Mouse (Mus musculus): ENCODE results near the gene Otud7b.
A peak's percentile ranks its signal among the peaks of the same experiment; 100 is the strongest.
"Not testable (repeated sequence)": the region's sequence is repeated elsewhere in the genome, so short reads cannot be mapped to it uniquely, and the experiment has no call there.

The Otud7b gene

DNA sequence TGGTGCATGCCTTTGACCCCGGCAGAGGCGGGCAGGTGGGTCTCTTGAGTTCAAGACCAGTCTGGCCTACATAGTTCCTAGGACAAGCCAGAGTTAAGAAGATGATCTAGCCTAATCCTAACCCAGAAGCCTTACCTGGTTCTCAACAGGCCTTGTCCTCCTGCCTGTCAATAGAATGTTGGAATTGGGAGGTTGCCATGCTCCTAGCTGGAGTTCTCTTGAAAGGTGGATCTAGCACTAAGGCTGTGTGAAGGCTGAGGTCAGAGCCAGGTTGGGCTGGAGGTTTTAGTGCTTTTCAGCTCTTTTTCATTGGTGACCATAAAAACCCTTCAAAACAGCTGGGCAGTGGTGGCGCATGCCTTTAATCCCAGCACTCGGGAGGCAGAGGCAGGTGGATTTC, 74.1 kb downstream of the Otud7b start:
- no peak for DNase-seq (ENCODE audit: extremely low spot score, low spot score)

DNA sequence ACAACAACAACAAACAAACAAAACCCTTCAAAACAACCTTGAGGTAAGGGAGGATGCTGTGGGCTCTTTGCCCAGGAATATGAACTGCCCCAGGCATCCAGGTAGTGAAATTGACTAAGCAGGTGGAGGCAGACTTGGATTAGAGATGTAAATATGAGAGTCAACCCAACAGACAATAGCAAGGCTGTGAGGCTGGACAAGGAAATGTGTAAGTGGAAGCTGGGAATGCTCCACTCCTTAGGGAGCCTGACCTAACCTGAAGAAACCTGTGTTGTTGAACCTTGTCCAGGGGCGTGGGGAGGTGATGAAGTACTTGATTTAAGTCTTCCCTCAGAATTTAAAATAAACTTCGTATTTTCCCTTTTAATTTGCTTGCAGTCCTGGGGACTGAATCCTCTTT, 74.6 kb downstream of the Otud7b start:
- DNase-seq (ENCODE audit: extremely low spot score, low spot score) = no peak

DNA sequence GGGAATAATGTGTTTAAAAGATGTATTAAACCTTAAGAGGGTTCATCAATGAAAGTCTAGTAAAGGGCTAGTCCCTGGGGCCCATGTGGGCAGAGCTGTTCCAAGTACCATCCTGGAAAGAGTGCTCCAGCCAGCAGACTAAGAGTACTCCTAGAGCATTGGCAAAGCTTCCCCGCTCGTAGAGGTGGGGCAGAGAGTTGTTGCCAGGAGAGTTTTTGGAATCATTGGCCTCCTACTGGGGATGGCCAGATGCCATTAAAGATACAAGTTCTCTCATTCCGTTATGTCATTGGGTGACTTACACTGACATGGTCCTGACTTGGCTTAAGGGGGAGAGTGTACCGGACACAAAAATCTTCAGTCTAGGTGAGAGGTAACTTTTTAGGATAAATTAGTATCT, 75.2 kb downstream of the Otud7b start:
- DNase-seq (ENCODE audit: extremely low spot score, low spot score) = no peak

DNA sequence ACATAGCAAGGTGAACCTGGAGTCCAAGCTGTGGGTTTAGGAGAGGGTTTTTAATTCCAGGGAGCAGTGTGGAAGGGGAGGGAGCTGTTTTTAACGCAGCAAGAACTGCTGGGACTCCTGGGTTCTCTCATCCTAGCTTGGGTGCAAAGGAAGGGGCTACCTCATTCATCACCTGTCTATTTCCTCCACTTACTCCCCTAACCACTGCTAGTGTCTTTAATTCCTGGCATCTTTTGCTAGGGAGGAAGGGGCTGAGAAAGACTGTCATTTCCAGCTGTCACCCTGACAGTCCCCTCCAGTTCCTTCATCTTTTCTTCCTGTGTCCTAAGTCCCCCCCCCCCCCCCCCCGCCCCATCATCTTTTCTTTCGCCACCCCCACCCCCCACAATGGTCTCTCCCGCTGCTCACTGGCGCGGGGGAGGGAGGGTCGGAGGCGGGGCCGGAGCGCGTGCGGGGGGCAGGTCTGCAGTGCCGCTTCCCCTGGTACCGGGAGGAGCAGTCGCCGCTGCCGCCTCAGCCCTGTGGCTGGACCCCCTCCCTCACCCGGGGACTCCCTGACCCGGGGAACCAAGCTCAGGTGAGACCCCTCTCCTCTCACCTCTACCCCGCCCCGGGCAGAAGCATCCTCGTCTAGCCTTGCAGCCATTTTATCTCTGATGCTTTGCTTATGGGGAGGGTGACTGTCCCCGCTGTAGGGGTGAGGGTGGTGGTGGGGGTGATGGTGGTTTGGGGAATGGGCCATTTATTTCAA, 76.6 kb downstream of the Otud7b start, which contains the start of gene Sv2a:
Gene Sv2a, plus strand, starts transcription at position 425 of the 751 bp plus-strand sequence.
- peak; percentile 54 for DNase-seq (ENCODE audit: extremely low spot score, low spot score)

DNA sequence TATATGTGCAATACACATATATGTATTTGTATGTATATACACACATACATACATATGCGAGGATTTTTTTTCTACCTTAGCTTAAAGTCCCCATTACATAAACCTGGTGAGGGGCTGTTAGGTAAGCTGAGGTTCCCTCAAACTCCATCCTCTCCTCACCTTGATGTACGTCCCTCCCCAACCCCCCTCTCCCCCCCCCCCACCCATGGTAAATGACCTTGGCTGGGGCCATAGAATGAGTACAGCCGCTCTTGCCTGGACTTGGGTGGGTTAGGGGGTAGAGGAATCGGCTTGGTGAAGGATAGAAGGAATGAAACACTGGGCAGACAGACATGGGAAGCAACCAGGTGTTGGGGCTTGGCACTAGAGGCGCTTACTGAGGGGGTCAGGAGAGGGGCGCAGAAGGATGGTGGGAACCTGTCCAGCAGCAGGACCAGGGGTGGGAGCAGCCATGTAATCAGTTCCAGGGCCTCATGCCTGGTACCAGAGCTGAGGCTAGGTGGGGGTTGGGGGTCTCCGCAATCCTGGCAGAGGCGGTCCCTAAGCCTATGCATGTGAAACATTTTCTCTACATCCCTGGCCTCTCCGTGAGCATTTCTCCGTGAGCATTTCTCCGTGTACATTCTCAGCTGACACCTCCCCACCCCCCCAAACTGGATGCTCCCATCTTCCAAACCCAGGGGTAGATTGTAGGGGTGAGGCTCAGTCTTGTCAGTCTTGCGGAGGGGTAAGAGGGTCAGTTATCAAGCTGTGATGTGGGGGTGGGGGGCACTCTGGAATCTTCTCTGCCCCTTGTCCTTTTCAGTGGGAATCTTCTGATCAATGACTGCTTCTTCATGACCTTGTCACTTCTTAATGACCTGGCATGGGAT, 77.4 kb downstream of the Otud7b start:
- no peak for DNase-seq (ENCODE audit: extremely low spot score, low spot score)

DNA sequence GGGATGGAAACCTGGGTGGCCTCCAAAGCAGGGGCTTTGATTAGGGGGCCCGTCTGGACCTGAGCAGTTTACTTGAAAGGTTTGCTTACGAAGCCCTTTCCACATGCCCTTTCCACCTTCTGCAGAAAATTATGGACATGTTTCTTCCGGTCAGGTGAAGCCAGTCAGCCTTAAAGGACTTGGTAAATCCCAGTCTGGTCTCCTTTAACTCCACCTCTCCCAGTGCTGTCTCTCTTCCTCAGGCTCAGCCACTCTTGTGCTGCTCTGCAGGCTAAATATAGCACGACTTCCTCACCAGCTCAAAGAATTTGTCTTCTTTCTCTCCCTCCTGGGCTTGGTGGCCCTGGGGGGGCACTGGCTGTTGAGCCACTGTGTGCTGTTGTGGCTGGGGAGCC, 78.1 kb downstream of the Otud7b start:
- DNase-seq (ENCODE audit: extremely low spot score, low spot score) = no peak

DNA sequence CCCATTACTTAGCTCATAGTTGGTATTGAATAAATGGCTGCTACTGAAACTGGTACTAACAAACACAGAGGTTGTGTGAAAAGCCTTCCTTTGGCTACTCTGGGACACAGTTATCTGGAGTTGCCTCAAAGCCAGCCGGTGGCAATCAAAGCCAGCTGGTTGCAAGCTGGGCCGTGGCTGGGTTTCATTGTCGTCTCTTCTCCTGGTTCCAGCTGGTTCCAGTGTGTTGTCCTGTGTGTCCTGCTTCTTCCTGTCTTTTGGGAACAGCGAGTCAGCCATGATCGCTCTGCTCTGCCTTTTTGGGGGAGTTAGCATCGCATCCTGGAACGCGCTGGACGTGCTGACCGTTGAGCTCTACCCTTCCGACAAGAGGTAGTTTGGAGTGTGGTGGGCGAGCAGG, 88.7 kb downstream of the Otud7b start:
- DNase-seq (ENCODE audit: extremely low spot score, low spot score) = no peak

DNA sequence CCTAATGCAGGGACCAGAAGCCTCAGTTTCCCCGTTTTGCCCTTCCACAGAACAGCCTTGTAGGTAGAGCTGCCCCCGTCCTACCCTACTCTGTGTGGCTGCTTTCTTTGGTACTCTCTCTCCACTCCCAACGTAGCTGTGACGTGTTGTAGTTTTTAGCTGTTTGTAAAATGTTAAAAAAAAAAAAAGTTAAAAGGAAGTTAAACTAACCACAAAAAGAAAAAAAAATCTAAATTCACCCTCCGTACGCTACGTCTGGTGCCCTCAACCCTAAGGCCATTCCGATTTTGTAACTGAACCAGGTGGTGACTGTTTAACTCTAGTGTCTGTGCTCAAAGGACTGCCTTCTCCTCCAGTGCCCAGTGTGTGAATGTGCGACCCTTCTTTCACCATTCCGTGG, 90.6 kb downstream of the Otud7b start:
- DNase-seq (ENCODE audit: extremely low spot score, low spot score) = no peak

DNA sequence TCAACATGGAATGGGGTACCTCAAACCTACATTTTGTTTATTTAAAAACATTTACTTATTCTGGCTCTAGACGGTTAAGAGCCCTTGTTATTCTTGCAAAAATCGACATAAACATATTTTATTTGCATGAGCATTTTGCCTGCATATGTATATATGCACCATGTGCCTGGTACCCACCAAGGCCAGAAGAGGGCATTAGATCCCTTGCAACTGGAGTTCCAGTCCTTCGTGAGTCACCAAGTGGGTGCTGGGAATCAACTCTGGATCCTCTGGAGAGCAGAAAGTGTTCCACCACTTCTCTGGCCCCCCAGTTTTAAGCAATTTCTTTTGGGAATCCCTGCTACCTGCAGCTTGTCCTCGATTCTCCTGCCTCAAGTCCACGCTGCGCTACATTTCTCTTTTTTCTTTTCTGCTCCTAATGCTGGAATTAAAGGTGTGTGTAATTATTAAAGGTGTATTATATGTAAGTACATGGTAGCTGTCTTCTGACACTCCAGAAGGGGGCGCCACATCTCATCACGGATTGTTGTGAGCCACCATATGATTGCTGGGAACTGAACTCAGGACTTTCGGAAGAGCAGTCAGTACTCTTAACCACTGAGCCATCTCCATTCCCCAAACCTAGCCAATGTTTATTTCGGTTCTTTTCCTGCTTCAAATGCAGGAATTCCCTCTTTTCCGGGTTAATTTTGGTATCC, 91.4 kb downstream of the Otud7b start:
- no peak for DNase-seq (ENCODE audit: extremely low spot score, low spot score)

DNA sequence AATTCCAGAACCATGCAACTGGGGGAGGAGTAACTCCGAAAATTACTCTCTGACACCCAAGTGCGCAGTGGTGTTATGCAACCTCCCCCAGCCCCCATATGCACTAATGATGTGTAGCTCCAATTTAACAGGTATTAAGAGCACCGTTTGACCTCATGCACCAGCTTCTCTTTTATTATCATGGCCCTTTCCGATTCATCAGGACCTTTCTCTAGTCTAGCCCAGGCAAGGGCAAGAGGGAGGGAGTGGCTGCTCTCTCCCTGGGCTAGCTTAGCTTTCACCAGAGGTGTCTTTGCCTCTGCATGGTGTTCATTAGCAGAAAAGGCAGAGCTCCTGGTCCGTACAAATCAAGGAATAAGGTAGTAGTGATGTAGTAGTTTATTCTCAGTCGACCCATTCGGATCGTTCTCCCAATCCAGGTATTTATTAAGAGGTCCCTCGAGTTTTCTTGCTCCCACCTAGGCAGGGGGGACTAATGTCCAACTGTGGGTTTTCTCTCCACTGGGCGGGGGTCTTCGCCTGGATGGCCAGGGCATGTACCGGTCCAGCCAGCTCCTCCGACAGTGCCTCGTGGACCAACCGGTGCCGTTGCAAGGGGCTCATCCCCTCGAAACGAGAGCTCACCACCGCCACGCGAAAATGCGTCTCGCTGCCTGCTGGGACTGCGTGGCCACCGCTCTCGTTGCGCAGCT, 92.3 kb downstream of the Otud7b start:
- no peak for DNase-seq (ENCODE audit: extremely low spot score, low spot score)

DNA sequence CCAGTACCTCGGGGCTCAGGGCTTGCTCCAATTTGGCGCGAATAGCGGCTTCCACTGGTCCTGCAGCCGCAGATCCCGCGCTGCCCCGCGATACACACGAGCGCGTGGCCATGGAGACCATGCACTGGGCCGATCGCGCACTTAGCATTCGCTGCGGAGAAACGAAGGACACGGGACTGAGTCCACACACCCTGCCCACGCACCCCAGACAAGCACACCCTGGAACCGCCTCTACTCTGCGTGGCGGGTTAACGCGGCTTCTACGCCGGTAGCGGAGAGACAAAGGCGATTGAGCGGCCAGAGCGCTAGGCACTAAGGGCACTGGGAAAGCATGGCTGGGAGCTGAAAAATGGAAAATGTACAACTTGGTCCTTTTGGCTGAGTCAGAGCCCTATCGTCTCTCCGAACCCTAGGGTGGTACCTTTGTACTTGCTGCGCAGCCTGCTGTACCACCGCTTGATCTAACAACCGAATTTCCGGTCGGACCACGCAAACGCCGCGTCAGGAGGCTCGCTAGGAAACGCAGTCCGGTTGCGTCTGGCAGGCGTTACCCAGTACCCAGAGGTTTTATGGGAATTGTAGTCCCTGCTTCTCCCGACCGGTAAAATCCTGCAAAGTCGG, 92.9 kb downstream of the Otud7b start:
- DNase-seq (ENCODE audit: extremely low spot score, low spot score) = peak; percentile 84

DNA sequence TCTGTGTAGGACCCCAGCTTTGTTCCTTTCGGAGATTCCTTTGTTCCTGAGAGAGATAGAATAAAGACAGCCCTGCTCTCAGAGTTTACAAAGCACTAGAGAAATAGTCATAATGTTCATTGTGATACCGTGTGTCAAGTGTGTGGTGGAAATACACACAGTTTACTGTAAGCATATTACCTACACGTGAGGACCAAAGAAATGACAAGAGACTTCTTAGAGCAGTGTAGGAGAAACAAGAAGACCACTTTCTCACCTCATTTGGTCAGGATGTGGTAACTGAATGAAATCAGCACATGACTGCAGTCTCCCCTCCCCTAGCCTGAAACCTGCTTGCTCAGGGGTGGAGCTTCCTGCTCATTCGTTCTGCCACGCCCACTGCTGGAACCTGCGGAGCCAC, 93.9 kb downstream of the Otud7b start:
- no peak for DNase-seq (ENCODE audit: extremely low spot score, low spot score)

DNA sequence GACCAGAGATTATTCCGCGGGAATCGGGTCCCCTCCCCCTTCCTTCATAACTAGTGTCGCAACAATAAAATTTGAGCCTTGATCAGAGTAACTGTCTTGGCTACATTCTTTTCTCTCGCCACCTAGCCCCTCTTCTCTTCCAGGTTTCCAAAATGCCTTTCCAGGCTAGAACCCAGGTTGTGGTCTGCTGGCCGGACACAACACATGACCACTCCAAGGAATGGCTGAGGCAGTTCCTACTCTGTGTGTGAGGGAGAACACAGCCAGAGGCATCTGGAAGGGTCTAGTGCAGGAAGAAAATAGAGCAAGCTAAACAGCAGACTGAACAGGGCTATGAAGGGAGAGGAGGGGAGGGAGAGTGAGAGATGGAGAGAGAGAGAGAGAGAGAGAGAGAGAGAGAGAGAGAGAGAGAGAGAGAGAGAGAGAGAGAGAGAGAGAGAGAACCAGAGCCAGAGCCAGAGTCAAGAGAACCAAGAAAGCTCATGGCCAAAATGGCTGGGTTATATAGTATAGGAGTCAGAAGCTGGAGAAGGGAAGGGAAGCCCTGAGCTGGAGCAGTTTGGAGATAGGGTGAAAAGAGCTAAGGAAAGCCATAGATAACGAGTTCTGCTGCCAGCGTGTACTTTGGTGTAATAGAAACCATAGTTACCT, 94.4 kb downstream of the Otud7b start:
- not testable (repeated sequence) for DNase-seq (ENCODE audit: extremely low spot score, low spot score)

DNA sequence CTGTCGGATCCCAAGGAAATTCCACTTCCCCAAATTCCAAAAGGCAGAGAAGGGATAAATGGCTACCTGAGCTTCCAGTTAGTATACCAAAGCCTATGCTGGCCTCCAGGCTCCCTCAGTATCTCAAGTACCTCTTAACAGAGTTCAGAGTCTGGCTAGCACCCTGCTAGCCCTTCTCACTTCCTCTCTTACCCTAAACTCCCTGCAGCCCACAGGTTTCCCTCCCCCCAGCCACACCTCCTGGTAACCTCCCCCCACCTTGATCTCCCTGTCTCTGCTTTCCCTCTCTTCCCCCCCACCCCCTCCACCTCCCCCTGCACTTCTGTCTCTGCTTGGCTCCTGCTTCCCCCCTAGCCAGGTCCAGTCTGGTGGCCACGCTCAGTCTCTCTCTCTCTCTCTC, 95.4 kb downstream of the Otud7b start:
- no peak for DNase-seq (ENCODE audit: extremely low spot score, low spot score)

DNA sequence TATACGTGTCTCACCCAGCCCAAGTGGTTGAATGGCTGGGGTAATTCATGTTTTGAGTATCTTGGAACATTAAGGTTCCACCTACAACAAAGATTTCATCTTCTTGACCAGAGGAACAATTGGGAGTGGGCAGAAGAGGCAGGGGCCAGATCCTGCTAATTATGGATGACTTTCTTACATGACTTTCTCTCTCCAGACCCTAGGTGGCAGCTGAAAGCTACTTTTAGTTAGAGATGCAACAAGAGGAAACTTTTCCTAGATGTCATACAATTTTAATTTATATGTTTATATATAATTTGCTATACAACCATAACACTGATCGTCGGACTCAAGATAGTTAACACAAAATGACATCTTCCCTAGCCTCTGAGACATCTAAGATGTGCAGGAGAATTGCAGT, 103.5 kb downstream of the Otud7b start:
- no peak for DNase-seq (ENCODE audit: extremely low spot score, low spot score)

DNA sequence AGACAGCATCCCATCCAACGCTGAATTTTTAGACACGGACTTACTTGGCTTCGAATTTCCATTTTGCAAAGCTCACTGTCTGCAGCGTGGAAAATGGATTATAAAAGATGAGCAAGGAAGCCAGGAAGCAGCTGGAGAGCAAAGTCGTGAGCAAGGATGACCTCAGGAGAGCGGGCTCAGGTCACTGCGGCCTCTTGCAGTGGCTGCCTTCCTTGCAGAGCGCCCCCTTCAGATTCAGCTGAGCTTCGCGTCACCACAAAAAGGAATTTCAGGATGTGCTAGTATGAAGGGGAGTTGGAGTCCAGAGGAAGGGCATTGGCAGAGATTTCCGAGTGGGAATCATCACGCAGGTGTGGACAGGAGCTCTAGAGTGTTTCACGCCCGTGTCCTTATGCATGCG, 104.9 kb downstream of the Otud7b start:
- DNase-seq (ENCODE audit: extremely low spot score, low spot score) = peak; percentile 24
